Mouse (Mus musculus) bone marrow, adult 2 months (tissue): Measurements from ENCODE around the gene Agmo.

Source experiments
- CTCF ChIP-seq: fragments of 200-500 bp; IDR thresholded peaks from 2 replicates; pipeline ENCODE4 v1.5.1; 2011; ENCODE audit warnings: low read length, control low read depth; ENCODE audit not compliant: control insufficient read depth, insufficient read depth
- POLR2A ChIP-seq: fragments of 200-500 bp; IDR thresholded peaks from 2 replicates; pipeline ENCODE4 v1.6.1; 2011; ENCODE audit warnings: low read depth, mild to moderate bottlenecking, control low read depth, low read length, borderline replicate concordance; ENCODE audit not compliant: control insufficient read depth

- no peak for TF ChIP-seq CTCF
- no peak for TF ChIP-seq POLR2A
Observed at GRCm38 (mm10) chr12:37345696-37346095, 104.3 kb downstream of the Agmo start.
